Mouse (Mus musculus): ENCODE results near the gene Gkn2. TPM values are rescaled to one million over a fixed set of nuclear protein-coding genes. Genes with fewer than 3 reads are reported as not detected.
A peak's percentile ranks its signal among the peaks of the same experiment; 100 is the strongest.

Gene Gkn2
- polyA plus RNA-seq, 1 experiment from 2014 or later: not detected

DNA sequence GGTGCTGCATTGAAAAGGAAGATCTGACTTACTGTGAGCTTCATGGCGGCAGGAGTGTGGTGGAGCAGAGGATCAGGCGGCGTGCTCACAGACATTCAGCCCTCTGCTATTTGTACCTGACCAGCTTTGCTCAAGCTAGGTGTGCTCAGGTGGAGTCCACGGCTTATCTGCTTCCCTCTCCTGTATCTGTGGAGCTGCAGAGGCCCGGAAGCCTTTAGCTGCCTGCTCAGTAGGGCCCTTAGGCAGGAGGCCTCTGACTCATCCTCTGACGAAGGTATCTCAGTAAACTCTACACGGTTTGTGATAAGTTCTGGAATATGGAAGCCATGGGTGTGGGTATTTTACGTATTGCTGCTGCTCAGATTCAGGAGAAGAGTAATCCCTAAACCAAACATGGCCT, 22.3 kb upstream of the Gkn2 start, which contains the start of gene Gkn1:
Gene Gkn1 (minus strand): TSS at position 114 of the 400 bp plus-strand sequence.
- H3K36me3 ChIP-seq (ENCODE audit: control insufficient read depth, insufficient read depth, low read length): no peaks in the 10 kb centered on the region
- H3K9me3 ChIP-seq (ENCODE audit: control insufficient read depth, low read length): no peaks in the 10 kb centered on the region
- no peak within 1 kb of the TSS for H3K4me2 ChIP-seq (replicated peaks; ENCODE audit: low read depth, low read length)
- no peak within 1 kb of the TSS for H3K4me3 ChIP-seq (ENCODE audit: low read length)
- H3K27me3 ChIP-seq (ENCODE audit: control insufficient read depth, insufficient read depth, low read length): no peaks in the 10 kb centered on the region
- H3K9ac ChIP-seq (ENCODE audit: low read depth, low read length): no peak within 1 kb of the TSS
- ATAC-seq (ENCODE audit: low FRiP score, low TSS enrichment): no peak
- 87% methylated on average over 8 of the region's 8 CpGs for WGBS
- no peak within 1 kb of the TSS for H3K27ac ChIP-seq (ENCODE audit: low read depth, low read length)
- no peaks in the 10 kb centered on the region for H3K4me1 ChIP-seq (ENCODE audit: control insufficient read depth, insufficient read depth, low read length)

DNA sequence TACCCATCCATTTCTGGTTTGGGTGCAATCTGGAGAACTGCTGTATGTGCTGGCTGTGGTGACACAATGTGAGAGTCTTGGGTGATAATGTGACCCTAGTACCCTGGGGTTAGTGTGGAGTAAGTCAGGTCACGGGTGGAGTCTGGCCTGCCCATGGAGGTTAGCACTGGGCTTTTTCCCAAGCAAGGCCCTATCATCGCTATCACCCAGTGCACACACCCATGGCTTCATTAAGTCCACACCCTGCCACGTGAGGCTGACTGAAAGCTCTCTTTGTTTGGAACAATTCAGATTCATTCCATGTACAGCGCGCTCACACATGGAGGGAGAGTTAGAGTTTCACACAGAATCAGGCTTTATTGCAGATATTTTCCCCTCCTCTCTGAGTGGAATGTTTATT, 18.7 kb upstream of the Gkn2 start:
- ATAC-seq (ENCODE audit: low FRiP score, low TSS enrichment): no peak
- no peak overlapping the region for H3K4me2 ChIP-seq (replicated peaks; ENCODE audit: low read depth, low read length)
- no peak overlapping the region for H3K27ac ChIP-seq (ENCODE audit: low read depth, low read length)
- 83% methylated on average over 5 of the region's 5 CpGs for WGBS
- no peaks in the 10 kb centered on the region for H3K27me3 ChIP-seq (ENCODE audit: control insufficient read depth, insufficient read depth, low read length)
- H3K9me3 ChIP-seq (ENCODE audit: control insufficient read depth, low read length): no peaks in the 10 kb centered on the region
- no peaks in the 10 kb centered on the region for H3K4me1 ChIP-seq (ENCODE audit: control insufficient read depth, insufficient read depth, low read length)
- H3K4me3 ChIP-seq (ENCODE audit: low read length): no peak overlapping the region
- no peak overlapping the region for H3K9ac ChIP-seq (ENCODE audit: low read depth, low read length)
- H3K36me3 ChIP-seq (ENCODE audit: control insufficient read depth, insufficient read depth, low read length): no peaks in the 10 kb centered on the region

DNA sequence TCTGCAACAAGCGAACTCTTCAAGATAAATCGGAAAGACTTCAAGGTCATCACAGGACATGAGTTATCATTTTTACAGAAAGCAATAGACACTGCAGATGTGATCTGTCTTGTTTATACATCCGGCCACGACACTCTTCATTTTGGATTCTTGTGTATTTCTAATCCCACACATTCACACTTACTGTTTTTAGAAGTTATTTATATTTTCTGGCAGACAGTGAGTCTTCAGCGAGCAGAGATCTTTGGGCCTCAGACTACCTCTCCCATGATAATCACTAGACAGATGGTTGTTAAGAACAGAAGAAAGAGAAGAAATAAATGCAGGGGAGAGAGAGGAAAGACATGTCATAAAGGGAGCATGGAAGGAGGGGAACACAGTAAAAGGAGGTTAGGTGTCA, 3.9 kb upstream of the Gkn2 start:
- no peak for ATAC-seq (ENCODE audit: low FRiP score, low TSS enrichment)
- H3K4me2 ChIP-seq (replicated peaks; ENCODE audit: low read depth, low read length): no peak overlapping the region
- WGBS: 82% methylated on average over 5 of the region's 5 CpGs
- no peak overlapping the region for H3K4me3 ChIP-seq (ENCODE audit: low read length)
- no peaks in the 10 kb centered on the region for H3K36me3 ChIP-seq (ENCODE audit: control insufficient read depth, insufficient read depth, low read length)
- no peaks in the 10 kb centered on the region for H3K9me3 ChIP-seq (ENCODE audit: control insufficient read depth, low read length)
- H3K27ac ChIP-seq (ENCODE audit: low read depth, low read length): no peak overlapping the region
- no peaks in the 10 kb centered on the region for H3K4me1 ChIP-seq (ENCODE audit: control insufficient read depth, insufficient read depth, low read length)
- H3K9ac ChIP-seq (ENCODE audit: low read depth, low read length): no peak overlapping the region
- H3K27me3 ChIP-seq (ENCODE audit: control insufficient read depth, insufficient read depth, low read length): no peaks in the 10 kb centered on the region

DNA sequence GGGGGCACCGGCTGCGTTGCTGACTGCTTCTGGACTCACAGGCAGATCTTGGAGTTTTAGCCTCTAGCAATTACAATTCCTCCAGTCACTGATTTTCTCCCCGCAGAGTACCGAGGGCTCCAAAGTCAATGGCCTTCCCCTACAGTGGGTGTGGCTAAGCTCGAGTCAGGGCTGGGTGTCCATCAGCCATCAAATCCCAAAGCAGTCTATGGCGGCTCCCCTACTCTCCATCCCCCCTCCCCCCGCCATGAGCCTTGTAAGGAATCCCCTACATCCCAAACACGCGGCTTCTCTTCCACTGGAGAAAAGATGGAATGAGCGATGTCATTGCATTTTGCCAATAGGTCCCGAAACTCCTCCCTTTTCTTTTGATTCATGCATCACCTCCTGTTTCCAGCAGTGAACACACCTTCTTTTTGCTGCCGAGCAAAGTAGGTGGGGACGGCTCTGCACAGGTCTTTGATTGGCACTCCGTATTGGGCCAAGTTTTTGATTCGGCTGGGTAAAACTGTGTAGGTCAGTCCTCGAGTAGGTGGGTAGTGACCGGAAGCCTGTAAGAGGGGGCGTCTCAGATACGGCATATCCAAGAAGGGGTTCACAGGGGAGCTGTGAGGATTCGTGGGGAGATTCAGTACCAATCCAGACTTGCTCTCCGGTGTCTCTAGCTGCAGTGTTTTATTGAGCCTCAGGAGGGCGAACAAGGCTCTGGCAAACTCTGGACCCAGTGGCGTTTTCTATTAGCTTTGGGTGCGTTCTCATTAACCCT, 11.0 kb downstream of the Gkn2 start:
- Histone ChIP-seq H3K27ac (ENCODE audit: low read depth, low read length) (no peak overlapping the region), H3K4me3 (ENCODE audit: low read length) (peak overlapping the region; percentile 22), H3K27me3 (ENCODE audit: control insufficient read depth, insufficient read depth, low read length) (peaks cover 5% of the 10 kb centered on the region), H3K4me2 (replicated peaks; ENCODE audit: low read depth, low read length) (peak overlapping the region; percentile 35), H3K4me1 (ENCODE audit: control insufficient read depth, insufficient read depth, low read length) (no peaks in the 10 kb centered on the region), H3K36me3 (ENCODE audit: control insufficient read depth, insufficient read depth, low read length) (no peaks in the 10 kb centered on the region), H3K9me3 (ENCODE audit: control insufficient read depth, low read length) (no peaks in the 10 kb centered on the region), H3K9ac (ENCODE audit: low read depth, low read length) (no peak overlapping the region)
- WGBS: 15% methylated on average over 24 of the region's 24 CpGs
- ATAC-seq (ENCODE audit: low FRiP score, low TSS enrichment): peak; percentile 59; the same call in 1 of the 2 replicates

DNA sequence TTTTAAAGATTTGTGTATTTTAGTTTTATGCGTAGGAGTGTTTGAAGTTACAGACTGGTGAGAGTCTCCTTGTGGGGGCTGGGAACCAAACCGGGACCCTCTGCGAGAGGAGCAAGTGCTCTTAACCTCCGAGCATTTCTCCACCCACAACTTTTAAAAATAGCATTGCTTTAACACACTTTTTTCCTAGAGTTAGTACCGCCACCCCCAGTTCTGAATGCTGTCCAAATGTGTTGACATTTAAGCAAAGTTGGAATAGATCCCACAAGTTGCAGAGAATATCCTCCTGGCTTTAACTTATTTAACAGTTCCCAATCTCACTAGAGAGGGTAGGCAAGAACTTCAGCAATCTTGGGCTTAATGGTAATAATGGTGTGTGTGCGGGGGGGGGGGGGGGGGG, 11.6 kb downstream of the Gkn2 start:
- Histone ChIP-seq H3K4me2 (replicated peaks; ENCODE audit: low read depth, low read length) (peak overlapping the region; percentile 35; the same call in 1 of the 2 replicates), H3K9ac (ENCODE audit: low read depth, low read length) (no peak overlapping the region), H3K4me3 (ENCODE audit: low read length) (no peak overlapping the region; the same call in 1 of the 2 replicates), H3K36me3 (ENCODE audit: control insufficient read depth, insufficient read depth, low read length) (no peaks in the 10 kb centered on the region), H3K4me1 (ENCODE audit: control insufficient read depth, insufficient read depth, low read length) (no peaks in the 10 kb centered on the region), H3K9me3 (ENCODE audit: control insufficient read depth, low read length) (no peaks in the 10 kb centered on the region), H3K27me3 (ENCODE audit: control insufficient read depth, insufficient read depth, low read length) (peaks cover 5% of the 10 kb centered on the region), H3K27ac (ENCODE audit: low read depth, low read length) (no peak overlapping the region)
- WGBS: 43% methylated on average over 6 of the region's 6 CpGs
- no peak for ATAC-seq (ENCODE audit: low FRiP score, low TSS enrichment)

DNA sequence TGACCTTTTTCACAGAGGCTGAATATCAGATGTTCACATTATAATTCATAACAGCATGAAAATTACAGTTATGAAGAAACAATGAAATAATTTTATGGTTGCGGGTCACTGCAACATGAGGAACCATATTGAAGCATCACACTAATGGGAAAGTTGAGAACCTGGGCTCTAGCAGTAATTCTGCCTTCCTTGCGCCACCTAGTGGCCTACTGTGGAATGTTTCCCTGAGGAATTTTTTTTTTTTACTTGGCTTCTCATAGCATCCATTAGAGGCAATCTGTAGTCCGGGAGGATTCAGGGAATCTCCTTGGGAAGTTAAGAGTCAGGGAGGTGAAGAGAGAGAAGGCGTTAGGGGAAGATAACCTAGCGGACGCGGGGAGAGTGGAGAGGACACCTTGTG, 13.0 kb downstream of the Gkn2 start:
- Histone ChIP-seq H3K27ac (ENCODE audit: low read depth, low read length) (no peak overlapping the region), H3K4me1 (ENCODE audit: control insufficient read depth, insufficient read depth, low read length) (no peaks in the 10 kb centered on the region), H3K4me3 (ENCODE audit: low read length) (no peak overlapping the region), H3K4me2 (replicated peaks; ENCODE audit: low read depth, low read length) (no peak overlapping the region), H3K9me3 (ENCODE audit: control insufficient read depth, low read length) (no peaks in the 10 kb centered on the region), H3K27me3 (ENCODE audit: control insufficient read depth, insufficient read depth, low read length) (peaks cover 5% of the 10 kb centered on the region), H3K36me3 (ENCODE audit: control insufficient read depth, insufficient read depth, low read length) (no peaks in the 10 kb centered on the region), H3K9ac (ENCODE audit: low read depth, low read length) (no peak overlapping the region)
- no peak for ATAC-seq (ENCODE audit: low FRiP score, low TSS enrichment)
- WGBS: 10% methylated on average over 7 of the region's 7 CpGs

DNA sequence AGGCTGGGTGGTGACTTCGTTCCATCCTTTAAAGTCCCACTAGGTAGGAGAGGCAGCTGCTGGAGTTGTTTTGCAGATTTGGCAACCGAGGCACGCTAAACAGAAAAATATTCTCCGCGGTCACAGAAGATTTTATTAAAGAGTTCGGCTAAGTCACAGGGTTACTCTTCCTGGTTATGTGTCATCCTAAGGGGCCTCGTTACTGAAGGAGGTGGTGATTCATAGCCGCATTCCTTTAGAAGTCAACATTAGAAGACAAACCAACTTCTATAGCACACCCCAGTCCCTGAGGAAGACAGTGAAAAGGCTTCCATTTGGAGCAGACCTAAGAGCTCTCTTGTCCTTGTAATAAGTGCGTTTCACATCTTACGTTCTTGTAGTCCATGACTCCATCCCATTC, 13.5 kb downstream of the Gkn2 start:
- no peak overlapping the region for H3K4me2 ChIP-seq (replicated peaks; ENCODE audit: low read depth, low read length)
- H3K36me3 ChIP-seq (ENCODE audit: control insufficient read depth, insufficient read depth, low read length): no peaks in the 10 kb centered on the region
- H3K9me3 ChIP-seq (ENCODE audit: control insufficient read depth, low read length): no peaks in the 10 kb centered on the region
- WGBS: 80% methylated on average over 10 of the region's 10 CpGs
- H3K27ac ChIP-seq (ENCODE audit: low read depth, low read length): no peak overlapping the region
- no peak for ATAC-seq (ENCODE audit: low FRiP score, low TSS enrichment)
- peaks cover 5% of the 10 kb centered on the region for H3K27me3 ChIP-seq (ENCODE audit: control insufficient read depth, insufficient read depth, low read length)
- H3K4me3 ChIP-seq (ENCODE audit: low read length): no peak overlapping the region
- no peak overlapping the region for H3K9ac ChIP-seq (ENCODE audit: low read depth, low read length)
- no peaks in the 10 kb centered on the region for H3K4me1 ChIP-seq (ENCODE audit: control insufficient read depth, insufficient read depth, low read length)

DNA sequence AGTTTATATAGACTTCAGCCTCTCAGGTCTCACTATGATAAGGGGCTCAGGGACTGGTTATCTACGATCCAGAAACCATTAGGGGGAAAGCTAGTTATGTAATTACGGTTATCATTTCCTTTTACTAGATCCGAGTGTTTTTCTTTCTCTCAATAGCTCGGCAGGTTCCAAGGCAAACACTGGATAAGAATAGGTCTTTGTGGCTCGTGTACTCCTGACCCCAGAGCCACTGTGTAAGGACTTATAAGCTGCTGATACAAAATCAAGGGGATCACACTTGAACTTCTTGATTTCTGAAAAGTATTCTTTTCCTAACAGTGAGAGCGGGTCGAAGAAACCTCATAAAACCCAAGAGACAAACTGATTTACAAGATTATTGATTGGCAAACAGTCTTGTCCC, 15.7 kb downstream of the Gkn2 start, which contains the start of gene Gkn3:
Gene Gkn3 (minus strand): TSS at position 59 of the 400 bp plus-strand sequence.
- H3K4me1 ChIP-seq (ENCODE audit: control insufficient read depth, insufficient read depth, low read length): 0 out of 2 replicates have a peak, but pooled peaks cover 4% of the 10 kb centered on the region
- H3K27ac ChIP-seq (ENCODE audit: low read depth, low read length): no peak within 1 kb of the TSS
- no peak for ATAC-seq (ENCODE audit: low FRiP score, low TSS enrichment)
- H3K9me3 ChIP-seq (ENCODE audit: control insufficient read depth, low read length): no peaks in the 10 kb centered on the region
- 44% methylated on average over 7 of the region's 7 CpGs for WGBS
- H3K27me3 ChIP-seq (ENCODE audit: control insufficient read depth, insufficient read depth, low read length): peaks cover 4% of the 10 kb centered on the region
- H3K4me3 ChIP-seq (ENCODE audit: low read length): no peak within 1 kb of the TSS
- no peak within 1 kb of the TSS for H3K9ac ChIP-seq (ENCODE audit: low read depth, low read length)
- no peaks in the 10 kb centered on the region for H3K36me3 ChIP-seq (ENCODE audit: control insufficient read depth, insufficient read depth, low read length)
- H3K4me2 ChIP-seq (replicated peaks; ENCODE audit: low read depth, low read length): no peak within 1 kb of the TSS

DNA sequence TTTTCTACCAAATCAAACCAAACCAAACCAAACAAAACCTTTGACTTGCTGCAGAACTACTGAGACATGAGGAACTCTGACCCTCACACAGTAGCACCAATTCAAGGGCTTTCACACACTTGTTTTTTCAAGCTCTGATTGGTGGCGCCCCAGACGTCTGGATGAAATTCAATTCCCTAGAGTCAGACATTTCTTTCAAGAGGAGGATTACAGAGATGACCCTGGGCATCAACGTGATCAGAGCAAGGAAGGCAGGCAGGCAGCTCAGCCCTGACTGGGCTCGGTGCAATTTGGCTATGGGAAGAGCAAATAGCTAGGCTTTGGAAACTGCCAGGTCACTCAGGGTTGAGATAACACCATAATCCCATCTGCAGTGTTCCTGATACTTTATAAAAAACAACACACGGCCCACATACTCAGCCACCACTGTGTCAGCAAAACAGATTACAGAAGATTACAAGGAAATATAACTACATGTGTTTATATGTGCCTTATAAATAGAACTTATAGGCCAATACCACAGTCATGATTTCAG, 16.4 kb downstream of the Gkn2 start:
- Histone ChIP-seq H3K4me1 (ENCODE audit: control insufficient read depth, insufficient read depth, low read length) (0 out of 2 replicates have a peak, but pooled peaks cover 6% of the 10 kb centered on the region), H3K4me2 (replicated peaks; ENCODE audit: low read depth, low read length) (no peak overlapping the region), H3K36me3 (ENCODE audit: control insufficient read depth, insufficient read depth, low read length) (no peaks in the 10 kb centered on the region), H3K27ac (ENCODE audit: low read depth, low read length) (no peak overlapping the region), H3K9ac (ENCODE audit: low read depth, low read length) (no peak overlapping the region), H3K4me3 (ENCODE audit: low read length) (no peak overlapping the region), H3K27me3 (ENCODE audit: control insufficient read depth, insufficient read depth, low read length) (peaks cover 3% of the 10 kb centered on the region; the same call in 1 of the 2 replicates), H3K9me3 (ENCODE audit: control insufficient read depth, low read length) (no peaks in the 10 kb centered on the region)
- 14% methylated on average over 5 of the region's 5 CpGs for WGBS
- no peak for ATAC-seq (ENCODE audit: low FRiP score, low TSS enrichment)
